Mouse (Mus musculus): ENCODE measurements around the gene Thoc5.

DNA sequence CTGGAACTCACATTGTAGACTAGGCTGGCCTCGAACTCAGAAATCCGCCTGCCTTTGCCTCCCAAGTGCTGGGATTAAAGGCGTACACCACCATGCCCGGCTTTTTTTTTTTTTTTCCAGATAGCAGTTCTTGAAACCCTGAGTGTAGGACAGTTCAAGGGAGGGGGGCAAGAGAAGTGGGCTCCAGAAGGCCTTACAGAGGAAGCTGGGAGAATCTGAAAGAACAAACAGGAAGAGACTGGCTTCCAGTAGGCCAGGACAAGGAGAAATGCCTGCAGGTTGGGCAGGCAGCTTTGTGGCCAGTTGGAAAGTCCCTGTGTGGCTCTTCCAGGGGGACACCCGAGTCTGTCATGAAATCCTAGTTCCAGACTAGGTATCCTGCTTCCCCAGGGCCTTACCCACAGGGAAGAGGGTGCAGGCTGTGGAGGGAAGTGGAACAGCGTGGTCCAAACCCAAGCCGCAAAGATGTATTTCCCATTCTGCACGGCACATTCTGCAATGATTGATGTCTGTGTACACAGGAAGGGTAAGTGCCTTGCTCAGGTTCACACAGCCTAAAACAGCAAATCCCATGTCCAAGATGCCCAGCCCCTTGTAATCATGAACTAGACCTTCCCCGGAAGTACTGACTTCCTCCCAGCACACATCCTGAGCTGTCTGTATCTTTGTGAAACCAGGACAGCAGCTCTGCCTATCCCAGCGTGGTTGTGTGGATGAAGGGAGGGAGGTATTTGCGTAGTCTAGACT, 79.4 kb downstream of the Thoc5 start:
- no peak for TF ChIP-seq GATA1 (IDR thresholded peaks at IDR 0.05; ENCODE audit: low read length)
- no peak for TF ChIP-seq TAL1 (IDR thresholded peaks at IDR 0.05; ENCODE audit: low read length)
